Comparison of ENCODE assay signal across 16 mouse cellular contexts in the genomic region with DNA sequence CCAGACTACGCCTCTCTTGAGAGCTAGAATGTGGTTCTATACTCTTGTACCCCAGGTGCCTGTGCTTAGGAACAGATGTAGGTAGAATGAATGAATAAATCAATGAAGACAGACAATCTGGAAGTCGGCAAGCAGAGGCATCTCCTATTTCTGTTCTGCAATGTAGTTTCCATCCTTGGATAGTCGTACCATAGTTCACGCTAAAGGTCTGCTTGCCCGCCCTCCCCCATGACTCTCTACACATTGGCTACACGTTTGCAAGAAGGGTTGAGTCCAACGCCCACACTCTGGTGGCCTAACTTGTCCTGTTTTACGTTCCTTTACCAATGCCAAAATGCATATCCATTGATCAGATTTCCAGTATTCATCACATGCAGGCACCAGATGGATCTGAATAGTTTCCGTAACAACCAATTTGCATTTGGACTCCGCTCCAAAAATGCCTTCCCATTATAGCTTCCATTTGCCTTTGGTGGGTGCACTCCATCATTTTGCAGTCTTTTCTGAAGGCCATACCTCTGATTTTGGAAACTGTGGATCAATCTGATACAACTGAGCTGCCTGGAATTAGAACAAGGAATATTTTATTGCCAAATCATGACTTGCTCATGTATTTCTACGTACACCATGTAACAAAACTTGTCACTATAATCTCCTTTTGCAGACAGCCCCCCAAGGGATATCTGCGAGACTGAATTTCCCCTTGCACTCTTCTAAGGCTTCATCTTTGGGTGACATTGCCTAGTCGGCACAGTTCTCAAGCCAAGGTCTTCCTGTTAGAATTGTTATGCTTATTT.
DNase-seq lines count a peak whose midpoint lies in the region; ATAC-seq lines count a peak whose summit lies in the region.
"Had no signal": no experiment of that assay in that cellular context is flagged by ENCODE, and none has a peak within 500 bp of the region (broad histone marks: within the 10 kb centered on the region; RNA-seq: fewer than 3 reads in every experiment).

No protein-coding gene starts in this region.

- H3K9ac ChIP-seq in heart, embryonic 11.5 days (ENCODE audit: low read depth, low read length), result no peak overlapping the region
- H3K9ac ChIP-seq: hindbrain, embryonic 15.5 days; liver, postnatal 0 days; neural tube, embryonic 15.5 days had no signal

- H3K27me3 ChIP-seq in heart, embryonic 11.5 days (ENCODE audit: control insufficient read depth, insufficient read depth, low read length), result no peaks in the 10 kb centered on the region
- H3K27me3 ChIP-seq: hindbrain, embryonic 15.5 days; neural tube, embryonic 15.5 days had no signal

- H3K9me3 ChIP-seq in heart, embryonic 11.5 days (replicated peaks; ENCODE audit: control insufficient read depth, low read length), result no peaks in the 10 kb centered on the region; the same call in 1 of the 2 replicates
- H3K9me3 ChIP-seq: hindbrain, embryonic 15.5 days; neural tube, embryonic 15.5 days had no signal

- ATAC-seq in heart, embryonic 11.5 days (replicated peaks; ENCODE audit: insufficient number of reproducible peaks, low FRiP score, low TSS enrichment), result no peak
- ATAC-seq: liver, postnatal 0 days had no signal

- H3K27ac ChIP-seq in heart, embryonic 11.5 days (ENCODE audit: low read depth, low read length), result no peak overlapping the region
- H3K27ac ChIP-seq: gastrocnemius, adult 2 months; hindbrain, embryonic 15.5 days; neural tube, embryonic 15.5 days had no signal

- peak; percentile 40 to 66 for DNase-seq in left cerebral cortex, postnatal 14 days (ENCODE audit: low spot score in 2 of 2)
- no peak for DNase-seq in left cerebral cortex, postnatal 4 days
- DNase-seq in frontal cortex, postnatal 10 days (ENCODE audit: low spot score in 2 of 2), result peak; percentile 17
- DNase-seq in layer of hippocampus, postnatal 10 days (ENCODE audit: low spot score in 2 of 2), result peak; percentile 45 to 57
- peak; percentile 72 for DNase-seq in telencephalon, adult 2 months (ENCODE audit: low read depth, low spot score)
- no peak for DNase-seq in ovary, postnatal 10 days (ENCODE audit: low spot score)
- DNase-seq: cerebellum, adult 18-20 months; gastrocnemius, adult 2 months; heart, adult 18-20 months; kidney, adult 8-10 months; liver, postnatal 0 days; lung, postnatal 4 days had no signal

- WGBS in heart, embryonic 11.5 days (ENCODE audit: insufficient replicate concordance), result 88% methylated on average over 13 of the region's 13 CpGs

- no peaks in the 10 kb centered on the region for H3K36me3 ChIP-seq in heart, embryonic 11.5 days (ENCODE audit: control insufficient read depth, insufficient read depth, low read length)
- H3K36me3 ChIP-seq: hindbrain, embryonic 15.5 days; neural tube, embryonic 15.5 days had no signal

- H3K4me3 ChIP-seq in heart, embryonic 11.5 days (ENCODE audit: low read depth, low read length), result no peak overlapping the region
- H3K4me3 ChIP-seq: gastrocnemius, adult 2 months; hindbrain, embryonic 15.5 days; neural tube, embryonic 15.5 days had no signal

- H3K4me2 ChIP-seq in heart, embryonic 11.5 days, result no peak overlapping the region
- H3K4me2 ChIP-seq: hindbrain, embryonic 15.5 days; midbrain, embryonic 11.5 days; neural tube, embryonic 15.5 days had no signal

- no peaks in the 10 kb centered on the region for H3K4me1 ChIP-seq in heart, embryonic 11.5 days (ENCODE audit: control insufficient read depth, insufficient read depth, low read length)
- H3K4me1 ChIP-seq: hindbrain, embryonic 15.5 days; neural tube, embryonic 15.5 days had no signal

- intact Hi-C loops in left cerebral cortex, postnatal 14 days (cut with DNase I), result no loop called here
- intact Hi-C loops in left cerebral cortex, postnatal 4 days (cut with DNase I), result no loop called here

Comparison
In these comparisons a context has a peak if more than half of its experiments do, and no peak if none do; other contexts are left out.
1. DNase-seq: peak in left cerebral cortex, postnatal 14 days (2 of 2), frontal cortex, postnatal 10 days (2 of 2), layer of hippocampus, postnatal 10 days (2 of 2) and telencephalon, adult 2 months (single experiment); none in left cerebral cortex, postnatal 4 days (single experiment) and ovary, postnatal 10 days (single experiment).